Mouse (Mus musculus) urinary bladder, postnatal 14 days (tissue): ENCODE results near the gene Hsd17b2.

Experiments
- DNase-seq: peaks from one replicate; pipeline ENCODE4 v3.0.0; 2021; ENCODE audit warnings: low spot score

The Hsd17b2 gene

GRCm38 (mm10) chr8:117772597-117772996 lies 70.9 kb downstream of the Hsd17b2 start:
- DNase-seq: peak; percentile 54

DNA sequence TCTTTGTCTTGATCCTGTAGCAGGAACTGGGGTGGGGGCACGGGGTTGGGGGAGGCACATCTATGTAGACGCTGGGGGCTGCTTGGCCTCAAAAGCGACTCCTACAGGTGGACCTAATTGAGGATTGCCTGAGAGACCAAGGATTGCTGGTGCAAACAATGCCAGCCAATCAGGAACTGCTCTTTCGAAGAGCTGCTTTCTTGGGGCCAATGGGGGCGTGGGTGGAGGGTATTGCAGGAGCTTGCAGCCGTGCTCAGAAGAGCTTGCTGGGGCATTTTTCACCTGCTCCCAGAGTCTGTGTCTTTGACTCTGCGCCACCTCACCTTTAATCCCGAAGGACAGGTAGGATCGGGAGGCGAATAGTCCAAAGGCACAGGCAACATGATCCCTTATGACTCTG lies 73.9 kb downstream of the Hsd17b2 start:
- no peak for DNase-seq

- no peak for DNase-seq
Observed at GRCm38 (mm10) chr8:117776075-117776474, 74.4 kb downstream of the Hsd17b2 start.

DNA sequence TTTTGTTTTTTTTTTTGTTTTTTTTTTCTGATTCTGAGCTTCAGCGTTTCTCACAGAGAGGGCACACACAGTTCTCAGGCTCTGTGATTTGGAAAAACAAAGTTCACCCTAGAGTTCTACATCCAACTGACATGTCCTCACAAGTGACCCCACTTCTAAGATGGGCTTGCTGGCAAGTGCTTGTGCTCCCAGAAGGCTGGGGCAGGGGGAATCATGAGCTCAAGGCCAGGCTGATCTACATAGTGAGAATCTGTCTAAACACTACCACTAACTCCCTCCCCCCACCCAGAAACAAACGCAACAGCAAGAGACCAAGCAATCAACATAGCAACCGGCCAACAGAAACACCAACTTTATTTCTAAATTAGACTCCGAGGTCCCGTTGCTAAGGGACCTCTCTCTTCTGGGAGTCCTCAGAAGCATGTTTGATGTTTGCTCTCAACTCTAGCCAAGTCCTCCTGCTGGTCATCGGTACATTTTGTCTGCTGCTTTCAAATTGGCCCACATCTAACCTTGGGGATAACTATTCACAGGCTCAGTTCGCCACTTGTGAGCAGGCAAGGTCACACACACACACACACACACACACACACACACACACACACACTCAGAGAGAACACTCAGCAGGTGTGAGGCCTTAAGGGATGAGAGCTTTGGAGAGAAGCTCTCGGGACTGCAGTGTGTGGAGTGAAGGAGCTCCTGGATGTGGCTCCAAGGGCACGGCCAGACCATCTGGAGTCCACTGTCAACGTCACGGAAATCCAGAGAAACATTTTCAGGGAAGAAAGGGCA lies 77.0 kb downstream of the Hsd17b2 start:
- no peak for DNase-seq

- DNase-seq: no peak
Observed at GRCm38 (mm10) chr8:117779344-117779743, 77.6 kb downstream of the Hsd17b2 start.

GRCm38 (mm10) chr8:117781375-117782129 lies 79.8 kb downstream of the Hsd17b2 start:
- no peak for DNase-seq

- DNase-seq: no peak
Observed at GRCm38 (mm10) chr8:117783021-117783420, 81.3 kb downstream of the Hsd17b2 start.

- DNase-seq: no peak
Observed at GRCm38 (mm10) chr8:117786428-117786827, 84.7 kb downstream of the Hsd17b2 start.

DNA sequence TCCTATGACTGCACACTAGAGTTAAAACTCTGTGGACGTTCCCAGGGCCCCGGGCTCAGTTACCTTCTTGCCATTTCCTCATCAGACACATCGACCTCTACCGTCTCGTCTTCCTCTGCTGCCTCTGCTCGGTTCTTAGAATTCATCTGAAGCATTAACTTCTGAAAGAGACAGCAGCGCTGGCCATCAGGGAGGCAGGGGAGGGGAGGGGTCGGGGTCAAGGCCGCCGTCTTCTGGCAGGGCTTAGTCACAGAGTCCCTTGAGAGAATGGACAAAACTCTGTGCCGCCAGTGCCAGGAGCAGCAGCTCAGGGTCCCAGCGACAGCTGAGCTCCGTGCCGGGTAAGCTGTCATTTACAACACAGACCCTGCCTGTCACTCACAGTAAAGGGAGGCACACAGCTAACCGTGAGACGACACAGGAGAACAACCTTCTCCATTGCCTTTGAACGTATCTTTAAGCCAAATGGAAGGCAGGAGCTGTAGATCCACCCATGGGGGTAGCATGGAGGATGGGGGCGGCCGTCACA lies 91.0 kb downstream of the Hsd17b2 start:
- no peak for DNase-seq

- no peak for DNase-seq
Observed at GRCm38 (mm10) chr8:117794581-117794980, 92.9 kb downstream of the Hsd17b2 start.

DNA sequence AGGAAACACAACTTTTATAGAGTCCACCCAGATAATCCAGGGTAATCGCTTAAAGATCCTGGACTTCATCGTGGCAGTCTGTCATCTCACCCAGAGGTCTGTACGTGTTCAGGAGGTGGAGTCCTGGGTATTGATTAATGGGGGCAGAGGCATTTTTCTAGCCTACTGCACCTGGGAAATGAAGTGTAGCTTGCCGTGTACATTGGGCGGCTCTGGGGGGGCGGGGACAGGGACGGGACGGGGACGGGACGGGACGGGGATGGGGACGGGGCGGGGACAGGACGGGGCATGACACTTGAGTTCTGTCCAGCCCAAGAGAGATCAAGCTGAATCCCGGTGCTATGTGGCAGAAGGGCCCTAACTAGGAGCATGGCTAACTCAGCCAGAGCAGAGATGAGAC lies 94.8 kb downstream of the Hsd17b2 start:
- DNase-seq: no peak

- no peak for DNase-seq
Observed at GRCm38 (mm10) chr8:117798066-117798465, 96.4 kb downstream of the Hsd17b2 start.

DNA sequence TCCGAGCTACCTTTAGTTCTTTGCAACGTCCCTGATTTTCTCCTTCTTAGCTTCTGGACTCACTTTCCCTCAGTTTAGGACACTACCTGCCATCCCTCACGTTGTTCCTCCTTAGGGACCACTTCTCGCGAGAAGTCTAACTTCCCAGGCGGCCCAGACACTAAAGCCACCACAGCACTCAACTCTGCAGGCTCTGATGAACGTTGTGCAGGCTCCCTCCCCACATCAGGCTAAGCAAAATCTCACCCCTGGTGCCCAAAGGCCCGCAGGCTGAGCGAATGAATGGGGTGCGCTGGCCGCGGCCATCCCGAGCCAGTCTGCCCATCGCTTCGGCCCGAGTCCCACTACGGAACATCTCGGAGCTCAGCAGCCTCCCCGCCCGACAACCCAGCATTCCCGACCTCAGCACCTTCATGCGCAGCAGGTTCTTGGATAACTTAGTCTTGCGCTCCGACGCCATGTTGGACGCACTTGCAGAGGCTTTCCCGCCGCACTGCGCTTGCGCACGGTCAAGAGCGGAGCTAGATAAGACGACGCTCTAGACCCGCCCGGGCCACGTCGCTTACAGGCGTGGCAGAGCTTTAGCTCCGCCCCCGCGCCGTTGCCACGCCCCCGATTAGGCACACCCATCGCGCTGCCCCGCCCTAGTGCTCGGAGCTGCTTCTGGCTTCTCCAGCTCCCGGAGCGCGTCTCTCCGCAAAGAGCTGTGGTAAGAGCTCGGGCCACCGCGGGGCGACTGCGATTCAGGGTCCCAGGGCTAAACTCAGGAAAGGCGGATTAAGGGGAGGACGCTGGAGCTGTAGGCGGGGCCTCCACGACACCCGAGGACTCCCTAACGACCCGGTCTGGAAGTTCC lies 100.0 kb downstream of the Hsd17b2 start, which contains the start of gene Mphosph6:
TSS of gene Mphosph6 (minus strand) at position 501 of the 856 bp plus-strand sequence.
- peak; percentile 97 for DNase-seq

DNA sequence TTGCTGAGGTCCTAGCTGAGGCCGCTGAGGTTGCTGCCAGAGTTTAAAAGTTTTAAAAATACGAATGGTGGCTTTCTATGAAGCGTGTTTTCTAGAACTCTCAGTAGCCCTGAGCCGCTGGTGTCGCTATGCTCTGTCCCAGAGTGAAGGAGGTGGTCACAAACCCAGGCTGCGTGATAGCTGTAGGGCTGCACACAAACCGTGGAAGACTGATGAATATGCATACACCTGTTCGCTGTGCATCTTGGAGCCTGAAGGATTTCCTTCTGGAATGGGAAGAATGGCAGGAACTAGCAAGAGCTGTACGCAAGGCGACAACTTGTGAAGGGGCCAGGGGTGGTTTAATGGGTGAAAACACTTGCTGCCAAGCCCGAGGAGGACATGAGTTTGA lies 100.6 kb downstream of the Hsd17b2 start:
- DNase-seq: peak; percentile 11

- DNase-seq: no peak
Observed at GRCm38 (mm10) chr8:117805419-117805818, 103.7 kb downstream of the Hsd17b2 start.
